Mouse (Mus musculus): ENCODE results near the gene Scamp3.

GRCm38 (mm10) chr3:89193351-89193750 is 16.1 kb downstream of the Scamp3 start:
- no peak for TF ChIP-seq CTCF (IDR thresholded peaks at IDR 0.05; ENCODE audit: low read depth, low read length)
- no peak for TF ChIP-seq POLR2A (IDR thresholded peaks at IDR 0.05; ENCODE audit: borderline replicate concordance, low read depth, low read length)

All from bone marrow macrophage, adult 2 months (primary cell).